Mouse (Mus musculus): ENCODE measurements around the gene Stab2.
A peak's percentile ranks its signal among the peaks of the same experiment; 100 is the strongest.

Gene Stab2

DNA sequence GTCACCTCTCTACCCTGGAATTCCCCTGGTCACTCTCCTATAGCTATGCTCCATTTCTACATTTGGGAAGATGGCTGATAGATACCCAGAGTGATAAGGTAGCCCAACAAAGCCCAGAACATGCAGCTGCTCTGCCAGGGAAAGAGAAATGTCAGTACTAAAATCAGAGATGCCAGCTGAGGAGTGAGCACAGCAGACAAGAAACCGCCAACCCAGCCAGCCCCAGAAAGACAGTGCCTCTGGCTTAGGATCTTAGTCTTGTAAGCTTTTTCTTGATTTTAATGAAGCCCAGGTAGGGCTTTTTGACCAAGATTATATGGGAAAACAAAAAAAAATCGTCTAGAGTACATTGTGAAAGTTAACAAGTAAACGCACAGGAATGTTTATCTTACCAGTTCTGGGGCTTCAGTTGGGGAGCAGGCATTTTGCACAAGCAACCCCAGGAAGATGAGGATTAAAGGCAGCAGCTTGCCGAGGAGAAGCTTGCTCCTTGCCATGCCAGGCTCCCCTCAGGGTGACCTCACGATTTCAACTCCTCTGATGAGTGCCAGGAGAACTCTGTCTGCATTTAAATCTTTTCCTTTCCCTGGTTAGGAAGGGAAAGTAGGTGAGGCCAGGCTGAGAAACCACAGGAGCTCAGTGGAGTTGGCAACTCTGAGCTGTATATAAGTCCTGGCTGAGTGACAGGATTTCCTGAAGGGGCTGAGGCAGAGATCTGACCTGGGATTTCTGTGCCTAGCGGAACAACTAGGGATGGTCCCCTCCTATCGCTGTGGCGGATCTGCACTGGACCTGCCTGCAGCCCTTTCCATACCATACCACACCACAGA, at the start of gene Stab2:
Gene Stab2 (minus strand): TSS at position 641 of the 830 bp plus-strand sequence.
- DNase-seq (ENCODE audit: low read depth, low spot score), result no peak

DNA sequence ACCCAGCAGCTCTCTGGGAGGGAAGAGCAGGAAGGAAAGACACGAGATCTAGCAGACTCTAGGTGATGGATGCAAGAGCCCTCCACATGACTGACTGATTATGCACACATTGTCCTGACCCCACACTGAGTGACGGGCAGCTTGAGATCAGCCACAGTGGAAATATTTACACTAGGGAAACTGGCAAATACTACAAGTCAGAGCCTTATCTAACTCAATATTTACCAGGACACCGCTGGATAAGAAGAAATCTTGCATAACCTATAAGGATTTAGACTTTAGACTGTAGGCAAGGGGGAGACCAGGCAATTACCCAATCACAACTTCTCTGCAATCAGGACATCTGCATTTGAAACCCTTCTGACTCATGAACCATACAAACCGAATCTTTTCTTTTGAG, 43.9 kb upstream of the Stab2 start:
- no peak for DNase-seq (ENCODE audit: low read depth, low spot score)

DNA sequence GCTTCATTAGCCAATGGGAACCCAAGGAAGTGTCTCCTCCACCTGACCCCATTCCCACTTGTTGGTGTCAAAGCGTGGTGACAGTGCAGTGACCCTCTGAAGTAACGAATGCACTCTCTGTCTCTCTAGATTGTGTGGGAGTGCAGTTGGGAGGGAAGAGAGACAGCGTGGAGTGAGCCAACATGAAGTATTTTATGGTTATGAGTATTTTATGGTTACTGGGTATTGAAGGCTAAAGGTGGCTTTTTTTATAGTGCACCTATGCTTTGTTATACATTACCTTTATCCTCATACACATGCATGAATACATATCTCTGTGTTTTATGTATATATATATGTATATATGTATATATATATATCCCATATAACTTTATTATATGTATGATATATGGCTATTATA, 41.4 kb upstream of the Stab2 start:
- DNase-seq (ENCODE audit: low read depth, low spot score), result no peak

DNA sequence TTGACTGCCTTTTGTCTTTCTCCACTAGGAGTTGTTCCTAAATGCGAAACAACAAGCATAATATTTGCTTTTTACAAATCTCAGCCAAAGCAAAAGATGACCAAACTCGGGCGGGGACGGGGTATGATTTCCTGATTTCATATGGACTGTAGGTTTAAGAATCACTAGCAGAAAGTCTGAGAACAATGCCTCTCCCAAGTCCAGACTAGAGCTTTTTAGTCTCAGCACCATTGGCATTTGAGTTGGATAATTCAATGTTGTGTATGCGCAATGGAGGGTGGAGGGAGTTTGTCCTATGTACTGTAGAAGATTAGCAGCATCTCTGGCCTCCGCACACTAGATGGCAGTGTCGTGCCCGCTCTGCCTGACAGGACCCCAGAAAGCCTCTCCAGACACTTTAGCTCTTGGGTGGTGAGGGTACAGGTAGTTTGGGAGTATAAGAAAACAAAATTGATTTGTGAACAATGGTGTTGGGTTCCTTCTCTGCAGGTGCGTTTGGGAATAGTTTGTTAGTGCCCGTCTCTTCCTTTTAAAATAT, 39.2 kb upstream of the Stab2 start:
- no peak for DNase-seq (ENCODE audit: low read depth, low spot score)

DNA sequence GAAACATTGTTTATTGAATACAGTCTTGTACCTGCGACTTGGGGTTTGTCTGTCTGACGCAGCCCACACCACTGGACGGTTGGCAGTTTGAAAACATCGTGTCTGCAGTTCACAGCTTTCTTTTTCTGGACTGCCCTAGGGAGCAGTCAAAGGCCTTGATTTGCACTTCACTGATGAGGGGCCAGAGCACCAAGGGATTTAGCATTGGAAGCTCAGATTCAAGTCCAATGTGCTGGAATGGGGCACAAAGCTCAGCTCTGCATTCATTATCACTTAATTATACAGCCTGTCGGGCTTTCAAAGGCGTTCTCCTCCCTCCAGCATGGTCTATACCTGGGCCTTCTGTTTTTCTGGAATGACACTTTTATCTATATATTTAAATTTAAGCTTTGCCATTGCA, 38.6 kb upstream of the Stab2 start:
- DNase-seq (ENCODE audit: low read depth, low spot score), result no peak

DNA sequence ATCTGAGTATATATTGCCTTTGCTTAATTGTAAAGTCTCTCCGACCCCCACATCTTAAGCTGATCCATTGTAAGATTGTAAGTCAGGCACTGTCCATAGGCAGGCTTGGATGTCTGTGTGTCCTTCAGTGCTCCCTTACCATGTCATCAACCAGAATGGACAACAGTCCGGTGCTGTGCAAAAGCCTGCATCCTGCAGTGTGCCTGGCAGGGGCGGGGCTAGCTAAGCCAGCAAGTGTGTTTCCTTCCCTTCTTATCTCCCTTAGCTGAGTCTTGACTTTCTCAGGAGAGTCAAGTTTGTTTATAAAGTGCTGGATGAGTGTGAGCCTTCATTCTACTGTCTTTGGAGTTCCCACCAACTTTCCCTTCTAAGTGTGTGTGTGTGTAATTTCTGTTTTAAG, 37.4 kb upstream of the Stab2 start:
- DNase-seq (ENCODE audit: low read depth, low spot score), result no peak

DNA sequence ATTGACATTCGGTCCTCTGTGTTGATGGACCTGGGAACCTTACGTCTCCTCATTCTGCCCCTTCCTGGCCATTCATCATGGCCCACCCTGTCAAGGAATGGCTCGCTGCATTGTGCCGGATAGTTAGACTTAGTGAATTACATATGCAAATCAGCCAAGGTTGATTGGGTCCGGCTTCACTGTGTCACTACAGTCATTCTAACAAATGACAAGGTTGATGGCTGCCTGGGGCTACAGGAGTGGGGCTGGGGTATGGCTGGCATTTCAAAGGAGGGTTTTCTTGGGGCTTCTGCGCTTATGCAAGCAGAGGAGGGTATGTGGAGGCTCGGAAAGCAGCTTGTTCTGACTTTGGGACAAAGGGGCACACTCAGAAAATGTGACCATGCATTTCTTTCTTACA, 33.4 kb upstream of the Stab2 start:
- DNase-seq (ENCODE audit: low read depth, low spot score), result no peak

DNA sequence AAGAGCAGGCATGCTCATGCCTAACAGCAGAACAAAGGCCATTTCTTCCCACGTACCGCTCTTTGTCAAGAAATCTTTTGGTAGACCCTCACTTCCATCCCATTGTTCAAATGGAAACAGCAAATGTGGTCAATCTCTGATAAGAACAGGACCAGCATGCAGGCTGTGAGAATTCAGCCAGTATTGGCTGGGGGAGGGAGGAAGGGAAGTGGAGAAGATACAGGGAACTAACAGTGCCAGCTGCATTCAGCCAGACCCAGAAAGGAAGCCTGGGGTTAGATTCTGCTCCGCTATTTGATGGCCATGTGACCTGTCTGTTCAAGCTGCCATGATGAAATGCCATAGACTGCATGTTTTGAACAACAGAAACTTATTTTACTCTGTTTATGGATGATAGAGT, 32.0 kb upstream of the Stab2 start:
- no peak for DNase-seq (ENCODE audit: low read depth, low spot score)

DNA sequence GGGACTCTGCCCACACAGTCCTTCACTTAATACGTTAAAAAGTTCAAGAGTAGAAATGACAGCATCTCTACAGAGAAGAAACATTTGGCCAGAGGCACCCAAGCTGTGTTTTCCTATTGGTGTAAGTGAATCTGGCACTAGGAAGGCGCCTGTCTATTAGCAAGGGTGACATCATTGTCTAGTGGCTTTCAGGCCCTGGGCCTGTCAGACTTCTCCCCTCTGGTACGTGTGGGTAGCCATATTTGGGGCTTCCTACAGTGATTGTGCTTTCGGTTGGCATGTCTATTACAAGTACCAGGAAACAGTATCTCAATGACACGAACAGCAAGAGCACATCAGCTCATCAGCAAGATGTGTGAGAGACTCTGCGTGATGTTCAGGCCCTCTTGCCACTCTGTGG, 31.5 kb upstream of the Stab2 start:
- DNase-seq (ENCODE audit: low read depth, low spot score), result no peak

DNA sequence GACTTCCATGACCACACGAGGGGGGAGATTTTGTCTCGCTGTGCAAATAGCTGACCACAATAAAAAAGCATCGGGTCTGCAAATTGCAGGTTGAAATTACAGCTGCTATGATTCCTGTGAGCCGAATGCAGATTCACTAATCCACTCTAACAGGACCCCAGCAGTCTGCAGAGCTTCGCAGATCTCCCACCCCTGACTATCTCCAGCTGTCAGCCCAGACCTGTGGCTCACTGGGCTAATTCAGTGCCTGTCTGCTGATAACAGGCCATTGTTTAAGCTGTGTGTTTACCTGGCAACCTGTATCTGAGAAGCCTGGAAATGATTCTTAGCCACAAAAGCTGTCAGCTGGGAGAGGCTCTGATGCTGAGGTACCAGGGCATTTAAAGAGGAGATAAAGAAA, 29.2 kb upstream of the Stab2 start:
- no peak for DNase-seq (ENCODE audit: low read depth, low spot score)

DNA sequence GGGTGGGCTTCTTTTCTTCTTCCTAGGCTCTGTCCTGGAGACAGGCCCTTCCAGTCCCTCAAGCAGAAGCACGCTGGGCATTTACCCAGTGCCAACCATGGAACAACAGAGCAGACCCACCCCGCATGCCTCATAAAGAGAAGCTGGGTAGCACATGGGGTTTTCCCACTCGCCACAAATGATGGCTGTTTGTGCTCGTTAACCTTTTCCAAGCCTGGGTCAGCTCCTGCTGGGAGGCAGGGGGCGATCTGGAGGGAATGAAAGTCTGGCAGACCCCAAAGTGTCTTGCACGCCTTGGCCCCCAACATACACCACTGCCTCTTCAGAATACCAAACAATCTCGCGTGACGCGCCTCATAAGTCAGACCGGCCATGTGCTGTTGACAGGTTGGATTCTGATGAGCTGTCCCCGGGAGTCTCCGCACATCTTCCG, 28.5 kb upstream of the Stab2 start:
- DNase-seq (ENCODE audit: low read depth, low spot score), result no peak

DNA sequence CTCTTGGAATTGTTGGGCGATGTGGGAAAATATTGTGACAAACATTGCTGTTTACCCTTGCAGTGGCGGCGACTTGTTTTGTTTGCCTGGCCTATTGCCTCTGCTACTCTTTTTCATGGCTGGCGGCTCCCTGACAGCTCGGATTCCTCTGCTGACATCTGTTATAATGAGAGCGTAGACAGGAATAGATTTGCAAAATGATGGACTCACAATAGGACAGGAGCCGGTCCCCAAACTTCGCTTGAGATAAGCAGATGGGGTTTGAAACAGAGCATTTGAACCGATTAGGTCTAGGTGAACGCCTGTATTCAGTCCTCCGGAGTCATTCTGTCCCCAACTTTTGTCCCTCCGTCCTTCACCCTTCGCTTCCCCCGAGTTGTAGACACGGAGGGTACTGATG, 28.0 kb upstream of the Stab2 start:
- no peak for DNase-seq (ENCODE audit: low read depth, low spot score)

DNA sequence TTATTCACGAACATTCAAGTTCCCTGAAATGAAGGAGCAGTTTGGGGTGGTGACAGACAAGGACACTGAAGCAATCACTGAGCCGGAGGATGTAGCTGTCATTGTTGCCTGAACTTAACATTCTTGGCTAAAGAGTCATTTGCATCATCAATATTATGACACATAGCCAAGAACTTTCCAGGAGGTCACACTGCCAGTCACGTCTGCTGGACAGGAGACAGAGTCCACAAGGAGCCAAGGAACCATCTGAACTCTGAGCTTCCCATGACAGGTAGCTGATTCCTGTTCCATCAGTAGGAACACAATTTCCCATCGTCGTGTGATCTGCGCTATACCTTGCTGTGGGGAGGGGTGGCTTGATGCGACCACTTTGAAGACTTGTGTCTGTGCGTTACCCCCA, 24.9 kb upstream of the Stab2 start:
- no peak for DNase-seq (ENCODE audit: low read depth, low spot score)

DNA sequence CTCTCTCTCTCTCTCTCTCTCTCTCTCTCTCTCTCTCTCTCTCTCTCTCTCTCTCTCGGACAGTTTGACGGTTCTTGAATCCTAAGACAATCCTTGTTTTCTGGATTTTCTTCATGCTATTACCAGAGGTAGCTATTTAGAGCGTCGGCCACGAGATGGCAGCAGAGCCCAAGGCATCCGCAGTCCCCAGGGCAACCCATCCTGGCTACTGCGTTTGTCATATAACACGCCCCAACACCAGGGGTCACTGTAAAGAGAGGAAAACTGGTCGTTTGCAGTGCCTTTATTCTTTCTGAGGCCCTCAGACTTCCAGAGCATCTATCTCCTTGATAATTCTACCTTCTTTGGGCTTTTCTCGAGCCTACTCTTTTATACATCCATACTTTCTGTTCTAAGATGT, 17.1 kb upstream of the Stab2 start:
- peak; percentile 86 for DNase-seq (ENCODE audit: low read depth, low spot score)

DNA sequence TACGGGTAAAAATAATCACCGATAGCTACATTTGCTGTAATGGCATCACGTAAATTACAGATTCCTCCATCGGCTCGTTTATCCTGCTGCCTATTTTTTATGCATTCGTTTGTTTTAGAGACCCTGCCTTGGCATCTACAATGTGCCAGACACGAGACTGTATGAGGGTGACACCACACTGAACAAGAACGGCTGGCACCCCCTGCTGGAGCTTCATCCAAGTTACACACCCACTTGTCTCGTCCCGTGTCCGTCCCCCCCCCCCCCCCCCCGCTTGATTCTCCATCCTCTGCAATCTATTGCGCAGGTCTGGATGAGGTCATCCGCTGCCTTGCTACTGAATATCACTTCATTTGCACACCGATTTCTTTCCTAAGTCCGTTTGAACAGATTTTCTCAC, 12.9 kb upstream of the Stab2 start:
- no peak for DNase-seq (ENCODE audit: low read depth, low spot score)

DNA sequence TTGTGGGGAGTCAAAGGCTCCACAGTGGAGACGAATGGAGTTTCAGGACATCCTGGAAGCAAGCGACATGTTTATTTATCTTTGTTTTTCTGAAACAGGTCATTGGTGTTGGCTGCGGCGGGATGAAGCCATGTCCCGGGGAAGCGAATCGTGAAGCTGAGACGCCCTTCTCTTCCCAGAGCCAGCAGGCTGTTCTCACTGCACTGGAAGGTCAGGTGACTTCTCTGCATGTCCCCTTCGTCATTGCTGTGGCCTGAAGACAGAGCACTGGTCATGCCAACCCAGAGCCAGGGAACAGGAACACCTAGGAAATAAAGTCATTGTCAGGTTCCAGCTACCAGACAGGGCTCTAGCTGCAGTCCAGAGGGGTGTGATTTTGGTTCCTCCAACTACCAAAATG, 11.1 kb upstream of the Stab2 start:
- DNase-seq (ENCODE audit: low read depth, low spot score), result no peak

DNA sequence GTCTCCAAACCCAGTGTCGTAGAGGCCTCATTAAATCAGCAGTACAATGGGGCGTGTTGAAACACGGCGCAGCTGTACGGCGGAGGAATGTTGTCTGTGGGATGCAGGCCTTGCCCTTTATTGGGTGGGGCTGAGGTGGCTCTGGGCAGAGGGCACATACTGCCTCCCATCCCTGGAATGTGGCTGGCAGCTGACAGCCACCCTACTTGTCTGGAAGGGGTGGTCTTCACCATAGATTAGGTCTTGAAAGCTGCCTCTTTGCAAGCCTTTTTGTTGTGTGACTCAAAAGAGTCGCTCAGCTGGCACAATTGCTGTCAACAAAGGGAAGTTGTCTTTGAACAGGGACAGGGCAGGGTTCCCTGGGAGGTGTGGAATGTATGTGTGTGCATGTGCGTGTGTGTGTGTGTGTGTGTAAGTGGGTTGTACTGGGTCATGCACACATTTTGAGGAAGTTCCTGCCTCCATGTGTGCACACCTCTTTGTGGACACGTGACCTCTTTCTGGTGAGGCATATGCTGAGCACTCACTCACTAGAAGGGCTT, 8.4 kb upstream of the Stab2 start:
- DNase-seq (ENCODE audit: low read depth, low spot score), result no peak

DNA sequence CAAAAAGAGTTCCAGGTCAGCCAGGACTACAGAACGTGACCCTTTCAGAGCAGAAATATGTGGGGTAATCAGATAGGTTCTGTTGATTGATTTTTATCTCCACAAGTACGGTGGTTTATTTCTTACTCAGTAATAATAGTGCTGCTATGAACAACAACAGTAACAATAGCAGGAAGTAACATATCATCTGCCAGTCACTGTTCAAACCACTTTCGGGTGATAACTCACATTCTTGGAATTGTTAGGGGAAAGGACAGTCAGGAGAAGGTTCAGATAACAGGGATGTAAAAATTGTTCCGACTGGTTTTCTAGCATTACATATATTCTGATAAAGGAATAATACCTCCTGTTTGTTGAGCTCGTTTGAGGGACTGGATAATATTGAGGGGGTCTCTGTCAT, 7.6 kb upstream of the Stab2 start:
- no peak for DNase-seq (ENCODE audit: low read depth, low spot score)

DNA sequence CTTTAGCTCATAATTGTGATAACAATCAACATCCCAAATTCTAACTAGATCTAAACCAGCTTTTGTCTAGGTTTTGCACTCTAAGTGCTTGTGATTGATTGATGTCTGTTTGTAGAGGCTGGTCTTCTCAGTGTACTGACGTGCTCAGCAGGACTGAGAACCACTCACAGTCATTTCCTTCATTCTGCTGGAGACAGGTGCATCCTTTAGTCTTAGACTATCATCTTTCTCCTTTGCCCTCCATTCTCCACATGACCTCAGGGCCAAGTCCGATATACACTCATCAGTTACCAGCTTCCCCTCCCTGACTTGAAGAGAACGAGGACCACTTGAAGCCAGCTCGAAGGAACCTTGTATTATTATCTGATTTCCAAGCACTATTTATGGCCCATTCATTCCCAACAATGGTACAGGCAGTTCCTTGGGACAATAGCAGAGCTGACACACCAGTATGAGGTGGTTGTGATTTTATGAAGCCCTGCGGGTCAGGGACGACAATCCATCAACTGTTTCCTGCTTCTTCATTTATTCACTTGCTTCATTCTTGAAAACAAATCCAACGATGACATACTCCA, 6.7 kb upstream of the Stab2 start:
- no peak for DNase-seq (ENCODE audit: low read depth, low spot score)

DNA sequence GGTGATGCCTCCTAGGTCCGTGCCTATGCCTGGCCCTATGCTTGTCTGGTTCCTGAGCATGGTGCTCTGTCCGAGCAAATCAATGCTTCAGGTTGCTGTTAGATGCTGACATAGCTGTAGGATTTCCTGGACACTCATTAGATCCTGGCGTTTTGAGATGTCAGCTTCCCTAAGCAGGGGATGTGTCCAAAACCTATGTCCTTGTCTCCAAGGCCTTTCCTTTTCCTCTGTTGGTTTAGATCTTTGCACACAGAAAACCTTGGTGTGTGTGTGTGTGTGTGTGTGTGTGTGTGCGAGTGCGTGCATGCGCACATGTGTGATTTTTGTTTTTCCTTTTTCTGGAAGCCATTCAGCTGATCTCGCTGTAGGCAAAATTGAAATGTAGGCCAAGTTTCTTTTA, 4.3 kb upstream of the Stab2 start:
- no peak for DNase-seq (ENCODE audit: low read depth, low spot score)

DNA sequence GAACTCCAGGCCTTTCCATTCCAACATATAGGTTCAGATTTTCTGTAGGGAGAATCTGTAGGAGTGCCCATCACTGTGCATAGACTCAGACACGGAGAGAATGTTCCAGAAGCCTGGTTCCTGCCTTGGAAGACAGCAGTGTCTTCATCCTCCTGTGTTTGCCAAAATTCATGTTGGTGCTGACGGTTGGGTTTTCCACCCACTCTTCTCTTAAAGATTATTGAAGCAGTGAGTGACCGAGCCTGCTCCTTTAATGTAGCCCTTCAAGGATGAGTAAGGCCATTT, 332 bp upstream of the Stab2 start:
- no peak for DNase-seq (ENCODE audit: low read depth, low spot score)

DNA sequence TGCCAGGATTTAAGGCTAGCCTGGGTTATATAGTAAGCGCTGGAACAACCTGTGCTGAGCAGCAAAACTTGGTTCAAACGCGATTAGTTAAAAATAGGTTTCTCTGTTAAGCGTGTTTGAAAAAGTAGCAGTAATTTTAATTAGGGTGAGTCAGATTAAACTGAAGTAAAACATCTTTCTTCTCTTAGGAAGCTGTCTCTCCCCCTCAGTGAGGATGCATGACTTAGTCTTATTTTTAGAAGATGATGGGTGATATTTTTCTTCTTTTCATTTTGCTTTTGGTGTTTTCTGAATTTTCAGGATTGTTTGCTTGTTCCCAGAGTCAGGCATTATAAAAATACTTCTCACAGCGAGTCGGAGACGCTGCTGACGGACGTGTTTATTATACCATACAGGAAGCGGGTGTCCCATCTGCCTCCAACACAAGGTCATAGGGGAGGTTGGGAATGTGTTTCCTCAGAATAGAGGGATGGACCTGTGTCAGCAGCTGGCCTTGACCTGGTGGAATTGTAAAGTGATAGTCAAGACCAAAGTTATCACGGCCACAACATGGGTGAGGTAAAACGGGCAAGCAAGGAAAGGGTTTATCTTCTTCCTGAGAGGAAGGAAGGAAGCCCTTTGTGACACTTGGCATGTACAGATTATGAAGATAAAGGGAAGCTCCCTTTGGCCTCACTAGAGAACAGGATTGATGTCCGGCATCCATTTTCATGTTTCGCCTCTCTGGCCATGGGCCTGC, 15.4 kb downstream of the Stab2 start:
- no peak for DNase-seq (ENCODE audit: low read depth, low spot score)

DNA sequence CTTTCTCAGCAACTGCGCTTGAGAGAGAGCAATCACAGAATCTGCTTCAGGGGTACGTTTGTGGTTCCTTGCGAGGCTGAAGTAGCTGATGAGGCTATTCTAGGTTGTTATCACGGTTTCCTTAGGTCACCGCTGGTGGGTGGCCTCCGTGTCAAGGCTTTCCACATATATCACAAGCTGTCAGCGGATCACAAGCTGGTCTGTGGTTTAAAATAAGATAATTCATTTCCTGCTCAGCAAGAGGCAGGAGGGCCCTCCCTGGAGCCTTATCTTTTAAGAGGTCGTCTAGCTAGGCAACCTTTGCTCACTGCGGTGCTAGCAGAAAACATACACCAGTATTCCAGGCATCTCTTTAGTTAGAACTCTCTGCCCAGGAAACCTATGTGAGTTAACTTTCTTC, 17.2 kb downstream of the Stab2 start:
- no peak for DNase-seq (ENCODE audit: low read depth, low spot score)

Data from forelimb bud, embryonic 11.5 days (tissue).